Mouse (Mus musculus) cortical plate, adult 2 months (tissue): Measurements from ENCODE around the gene Hmg20b. TPM values are rescaled to one million over a fixed set of nuclear protein-coding genes. Genes with fewer than 3 reads are reported as not detected.

ENCODE experiments used
- H3K27ac ChIP-seq: fragments of 200-500 bp; 2 replicates; pipeline ENCODE4 v1.5.1; 2012; ENCODE audit warnings: low read length, control low read depth, inconsistent platforms; ENCODE audit not compliant: insufficient read depth
- H3K4me1 ChIP-seq: fragments of 200-500 bp; 2 replicates; pipeline ENCODE4 v1.6.1; 2011; ENCODE audit warnings: low read length; ENCODE audit not compliant: control insufficient read depth, insufficient read depth
- H3K4me3 ChIP-seq: fragments of 200-500 bp; 2 replicates; pipeline ENCODE4 v1.5.1; 2011; ENCODE audit warnings: mild to moderate bottlenecking, low read length, control low read depth; ENCODE audit not compliant: insufficient read depth
- CTCF ChIP-seq: fragments of 200-500 bp; IDR thresholded peaks from 2 replicates; pipeline ENCODE4 v1.5.1; 2011; ENCODE audit warnings: mild to moderate bottlenecking, control low read depth, low read length; ENCODE audit not compliant: insufficient read depth; ENCODE audit errors: extremely low read depth
- POLR2A ChIP-seq: fragments of 200-500 bp; IDR thresholded peaks from 2 replicates; pipeline ENCODE4 v1.6.1; 2011; ENCODE audit warnings: mild to moderate bottlenecking, low read length, control low read depth; ENCODE audit not compliant: insufficient read depth; ENCODE audit errors: extremely low read depth
- polyA plus RNA-seq: library from polyadenylated mRNA; depleted of rRNA; stranded (reverse); fragments of >200 nt; gene quantifications from 2 replicates; pipeline ENCODE4 v1.2.3, GENCODE M21; 2012

Gene Hmg20b
- polyA plus RNA-seq, 1 experiment, result 34.4 TPM

GRCm38 (mm10) chr10:81365672-81366476 is 15.6 kb upstream of the Hmg20b start, which contains the start of gene 4930404N11Rik:
TSS of gene 4930404N11Rik (minus strand) at chr10:81365816.
- no peak within 1 kb of the TSS for H3K27ac ChIP-seq
- no peaks in the 10 kb centered on the region for H3K4me1 ChIP-seq
- H3K4me3 ChIP-seq, result no peak within 1 kb of the TSS
- TF ChIP-seq POLR2A (0 out of 2 replicates have a peak, but pooled peaks have one; percentile 34), CTCF (no peak)

DNA sequence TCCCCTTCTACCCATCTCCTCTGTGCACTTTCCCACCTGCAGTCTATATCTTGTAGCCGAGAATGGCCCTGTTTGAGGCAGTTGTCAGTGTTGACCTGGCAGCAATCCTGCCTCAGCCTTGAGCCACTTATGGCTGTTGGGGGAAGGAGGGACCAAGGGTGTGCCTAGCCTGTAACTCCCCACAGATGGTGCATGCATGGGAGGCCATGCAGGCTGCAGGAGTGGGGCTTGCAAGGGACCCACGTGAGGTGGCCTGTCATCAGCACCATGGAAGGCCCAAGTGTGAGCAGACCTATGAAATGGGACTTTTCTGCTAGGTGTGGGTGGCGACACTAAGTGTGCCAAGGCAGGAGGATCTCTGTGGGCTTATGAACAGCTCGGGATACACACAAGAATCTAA is 14.8 kb upstream of the Hmg20b start:
- TF ChIP-seq CTCF (no peak), POLR2A (0 out of 2 replicates have a peak, but pooled peaks have one; percentile 20)
- Histone ChIP-seq H3K4me1 (no peaks in the 10 kb centered on the region), H3K4me3 (no peak overlapping the region), H3K27ac (no peak overlapping the region)

GRCm38 (mm10) chr10:81364666-81365065 is 14.4 kb upstream of the Hmg20b start:
- no peak for TF ChIP-seq CTCF
- TF ChIP-seq POLR2A, result no peak
- H3K4me3 ChIP-seq, result no peak overlapping the region
- H3K4me1 ChIP-seq, result no peaks in the 10 kb centered on the region
- no peak overlapping the region for H3K27ac ChIP-seq

DNA sequence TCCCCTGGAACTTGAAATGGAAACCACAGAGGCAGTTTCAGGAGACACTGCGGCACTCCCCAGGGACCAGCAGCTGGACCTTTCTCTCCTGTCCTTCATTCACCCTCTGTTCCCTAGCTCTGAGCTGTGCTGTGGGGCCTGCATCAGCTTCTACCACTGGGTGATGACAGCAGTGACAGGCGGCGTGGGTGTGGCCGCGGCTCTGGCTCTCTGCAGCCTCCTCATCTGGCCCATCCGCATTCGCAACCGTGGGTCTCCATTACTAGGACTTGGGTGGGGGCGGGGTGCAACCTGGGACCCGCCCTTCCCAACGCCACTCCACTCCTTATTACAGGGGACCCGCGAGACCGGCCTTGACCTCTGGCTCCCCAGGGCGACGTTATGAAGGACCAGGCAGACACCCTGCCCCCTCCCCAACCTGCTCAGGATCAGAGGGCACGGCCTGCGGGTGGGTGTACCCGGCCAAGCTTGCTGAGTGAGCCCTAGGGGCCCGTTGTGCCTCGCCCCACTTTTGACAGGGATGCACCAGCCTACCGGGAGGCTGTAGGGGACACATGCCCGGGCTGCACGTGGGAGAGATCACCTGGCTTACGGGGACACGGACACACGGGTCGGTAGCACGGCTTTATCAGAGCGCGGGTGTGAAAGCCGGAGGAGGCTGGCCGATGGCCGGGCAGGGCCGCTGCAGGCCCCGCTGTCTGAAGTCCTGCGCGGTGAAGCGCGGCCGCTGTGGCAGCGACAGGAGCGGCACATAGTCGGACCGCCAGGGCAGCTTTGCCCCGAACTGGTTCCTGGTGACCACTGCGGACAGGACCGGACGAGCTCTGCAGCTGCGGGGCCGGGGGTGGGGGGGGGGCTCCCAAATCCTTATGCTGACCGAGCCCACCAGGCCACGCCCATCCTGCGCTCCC is 13.4 kb upstream of the Hmg20b start:
- H3K4me1 ChIP-seq, result no peaks in the 10 kb centered on the region
- H3K27ac ChIP-seq, result no peak overlapping the region
- TF ChIP-seq POLR2A (no peak), CTCF (no peak)
- H3K4me3 ChIP-seq, result no peak overlapping the region

GRCm38 (mm10) chr10:81362336-81362949 is 12.2 kb upstream of the Hmg20b start:
- TF ChIP-seq CTCF (no peak), POLR2A (no peak)

GRCm38 (mm10) chr10:81360721-81361120 is 10.4 kb upstream of the Hmg20b start:
- Histone ChIP-seq H3K27ac (no peak overlapping the region), H3K4me3 (no peak overlapping the region), H3K4me1 (peaks cover 2% of the 10 kb centered on the region; the same call in 1 of the 2 replicates)
- TF ChIP-seq CTCF, result no peak
- TF ChIP-seq POLR2A, result no peak

More at GRCm38 (mm10) chr10:81362336-81362949, 12.2 kb upstream of the Hmg20b start:
- no peak overlapping the region for H3K4me3 ChIP-seq
- no peaks in the 10 kb centered on the region for H3K4me1 ChIP-seq
- no peak overlapping the region for H3K27ac ChIP-seq

GRCm38 (mm10) chr10:81358841-81359240 is 8.6 kb upstream of the Hmg20b start:
- Histone ChIP-seq H3K4me3 (peak overlapping the region; percentile 98; the same call in 1 of the 2 replicates), H3K27ac (no peak overlapping the region), H3K4me1 (peaks cover 2% of the 10 kb centered on the region; the same call in 1 of the 2 replicates)
- no peak for TF ChIP-seq POLR2A
- TF ChIP-seq CTCF, result no peak

- no peak for TF ChIP-seq CTCF
- TF ChIP-seq POLR2A, result no peak
- no peak overlapping the region for H3K27ac ChIP-seq
Observed at GRCm38 (mm10) chr10:81358209-81358608, 7.9 kb upstream of the Hmg20b start.

GRCm38 (mm10) chr10:81356991-81357844 is 6.9 kb upstream of the Hmg20b start, which contains the start of gene Mfsd12:
TSS of gene Mfsd12 (plus strand) at chr10:81357491.
- Histone ChIP-seq H3K4me3 (peak within 1 kb of the TSS; percentile 98), H3K27ac (no peak within 1 kb of the TSS), H3K4me1 (peaks cover 2% of the 10 kb centered on the region; the same call in 1 of the 2 replicates)
- TF ChIP-seq POLR2A, result peak; percentile 25; the same call in 1 of the 2 replicates
- no peak for TF ChIP-seq CTCF

More at GRCm38 (mm10) chr10:81358209-81358608, 7.9 kb upstream of the Hmg20b start:
- H3K4me3 ChIP-seq, result peak overlapping the region; percentile 98
- H3K4me1 ChIP-seq, result peaks cover 2% of the 10 kb centered on the region; the same call in 1 of the 2 replicates
